Mouse (Mus musculus) heart, embryonic 14.5 days (tissue): Measurements from ENCODE around the gene Tgfb3. TPM values are rescaled to one million over a fixed set of nuclear protein-coding genes. Genes with fewer than 3 reads are reported as not detected.

Experiments used
- ATAC-seq: fragments of 200-750 bp; cut with Nextera tagmentation; 2 replicates; pipeline ENCODE4 v1.8.0; 2017; ENCODE audit warnings: low read depth, moderate TSS enrichment; ENCODE audit not compliant: insufficient number of reproducible peaks, insufficient read depth, low FRiP score
- H3K27ac ChIP-seq, 2 experiments: fragments of 200-500 bp in 1 of 2; fragments of 300-500 bp in 1 of 2; sonication (generic) in 1 of 2; replicated peaks in 1 of 2; 2 replicates each; pipeline ENCODE4 v1.5.1; 2012 to 2014; ENCODE audit warnings: low read depth in 2 of 2, low read length in 2 of 2, control low read depth in 1 of 2, mild to moderate bottlenecking in 1 of 2, mixed read lengths in 1 of 2; ENCODE audit not compliant: control insufficient read depth in 1 of 2, insufficient read depth in 1 of 2
- H3K27me3 ChIP-seq: fragments of 300-500 bp; sonication (generic); 2 replicates; pipeline ENCODE4 v1.6.1; 2014; ENCODE audit warnings: mild to moderate bottlenecking, low read length, control low read depth; ENCODE audit not compliant: control insufficient read depth, insufficient read depth
- H3K36me3 ChIP-seq: fragments of 300-500 bp; sonication (generic); 2 replicates; pipeline ENCODE4 v1.6.1; 2014; ENCODE audit warnings: mild to moderate bottlenecking, control low read depth, low read length, mixed read lengths; ENCODE audit not compliant: control insufficient read depth, insufficient read depth
- H3K4me1 ChIP-seq, 2 experiments: fragments of 200-500 bp in 1 of 2; fragments of 300-500 bp in 1 of 2; sonication (generic) in 1 of 2; 2 replicates each; pipeline ENCODE4 v1.6.1; 2012 to 2014; ENCODE audit warnings: low read length in 2 of 2, control low read depth in 1 of 2, mixed read lengths in 1 of 2; ENCODE audit not compliant: control insufficient read depth in 2 of 2, insufficient read depth in 2 of 2
- H3K4me2 ChIP-seq: fragments of 300-500 bp; sonication (generic); 2 replicates; pipeline ENCODE4 v1.6.1; 2014; ENCODE audit warnings: mild to moderate bottlenecking, low read length
- H3K4me3 ChIP-seq, 2 experiments: fragments of 200-500 bp in 1 of 2; fragments of 300-500 bp in 1 of 2; sonication (generic) in 1 of 2; 2 replicates each; pipeline ENCODE4 v1.5.1; 2012 to 2014; ENCODE audit warnings: low read length in 2 of 2, mild to moderate bottlenecking in 2 of 2, control low read depth in 1 of 2, low read depth in 1 of 2, moderate library complexity in 1 of 2; ENCODE audit not compliant: control insufficient read depth in 1 of 2, insufficient read depth in 1 of 2
- H3K9ac ChIP-seq: fragments of 300-500 bp; sonication (generic); 2 replicates; pipeline ENCODE4 v1.6.1; 2014; ENCODE audit warnings: mild to moderate bottlenecking, low read length
- H3K9me3 ChIP-seq: fragments of 300-500 bp; sonication (generic); 2 replicates; pipeline ENCODE4 v1.6.1; 2016; ENCODE audit warnings: low read length, control low read depth; ENCODE audit not compliant: control insufficient read depth
- WGBS: fragments of 180-500 bp; shearing (Covaris S2); extraction: QIAGEN DNeasy Blood & Tissue Kit; methylation state at CpG from one replicate; pipeline ENCODE4 v1.1.7; 2014; 5-methylcytosine and 5-hydroxymethylcytosine counted together
- polyA plus RNA-seq: library from polyadenylated mRNA; unstranded; fragments of >200 nt; fragmentation: Nextera tagmentation; extraction: Ambion mirVana; gene quantifications from 2 replicates; pipeline ENCODE4 v1.2.1, GENCODE M21; 2014

Gene Tgfb3
- polyA plus RNA-seq, 1 experiment from 2014 or later, result 14.7 TPM

GRCm38 (mm10) chr12:86023081-86023871, 55.6 kb downstream of the Tgfb3 start:
- Histone ChIP-seq H3K4me1 (peaks cover 25 to 38% of the 10 kb centered on the region in 2 experiments), H3K27ac (peak overlapping the region in 1 of 2 experiments; percentile 51; a peak in 3 of 4 replicates)
- WGBS, result 65% methylated on average over 4 of the region's 4 CpGs

GRCm38 (mm10) chr12:86022282-86022984, 56.4 kb downstream of the Tgfb3 start:
- Histone ChIP-seq H3K9ac (no peak overlapping the region), H3K27me3 (no peaks in the 10 kb centered on the region), H3K27ac (peak overlapping the region in 1 of 2 experiments; percentile 19; a peak in 2 of 4 replicates), H3K9me3 (no peaks in the 10 kb centered on the region), H3K4me1 (peaks cover 23 to 36% of the 10 kb centered on the region in 2 experiments), H3K4me3 (no peak overlapping the region), H3K36me3 (0 out of 2 replicates have a peak, but pooled peaks cover 5% of the 10 kb centered on the region), H3K4me2 (no peak overlapping the region)
- 61% methylated on average over 9 of the region's 9 CpGs for WGBS
- no peak for ATAC-seq

More at GRCm38 (mm10) chr12:86023081-86023871, 55.6 kb downstream of the Tgfb3 start:
- no peaks in the 10 kb centered on the region for H3K9me3 ChIP-seq
- no peak for ATAC-seq
- no peak overlapping the region for H3K4me3 ChIP-seq
- no peaks in the 10 kb centered on the region for H3K27me3 ChIP-seq
- 0 out of 2 replicates have a peak, but pooled peaks cover 5% of the 10 kb centered on the region for H3K36me3 ChIP-seq
- H3K4me2 ChIP-seq, result no peak overlapping the region
- no peak overlapping the region for H3K9ac ChIP-seq

GRCm38 (mm10) chr12:86021583-86021982, 57.3 kb downstream of the Tgfb3 start:
- Histone ChIP-seq H3K27ac (no peak overlapping the region; a peak in 1 of 4 replicates), H3K4me3 (no peak overlapping the region), H3K4me2 (no peak overlapping the region), H3K9ac (no peak overlapping the region), H3K4me1 (peaks cover 22 to 27% of the 10 kb centered on the region in 2 experiments), H3K9me3 (no peaks in the 10 kb centered on the region), H3K27me3 (no peaks in the 10 kb centered on the region), H3K36me3 (0 out of 2 replicates have a peak, but pooled peaks cover 5% of the 10 kb centered on the region)
- no peak for ATAC-seq
- 39% methylated on average over 6 of the region's 6 CpGs for WGBS

GRCm38 (mm10) chr12:86017360-86017759, 61.5 kb downstream of the Tgfb3 start:
- Histone ChIP-seq H3K4me2 (no peak overlapping the region), H3K4me1 (peaks cover 11 to 13% of the 10 kb centered on the region in 2 experiments), H3K9me3 (no peaks in the 10 kb centered on the region), H3K36me3 (0 out of 2 replicates have a peak, but pooled peaks cover 6% of the 10 kb centered on the region), H3K27me3 (no peaks in the 10 kb centered on the region), H3K4me3 (no peak overlapping the region), H3K27ac (no peak overlapping the region), H3K9ac (no peak overlapping the region)
- 67% methylated on average over 5 of the region's 5 CpGs for WGBS
- ATAC-seq, result no peak

DNA sequence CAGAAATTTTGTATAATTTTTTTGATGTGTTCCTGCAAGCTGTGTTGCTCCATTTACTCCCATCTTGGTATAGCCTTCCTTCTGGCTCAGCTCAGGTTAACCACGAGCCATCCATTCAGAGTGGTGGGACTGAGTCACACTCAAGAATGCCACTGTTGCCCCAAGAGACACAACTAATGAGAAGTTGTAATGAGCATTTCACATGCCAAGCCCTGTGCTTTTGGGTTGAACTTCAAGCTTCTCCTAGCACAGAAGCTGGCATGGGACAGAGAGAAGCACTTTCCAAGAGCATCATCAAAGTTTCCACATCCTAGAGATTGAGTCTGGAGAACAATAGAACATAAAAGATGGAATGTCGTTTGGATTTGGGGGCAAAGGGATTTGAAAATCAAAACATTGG, 63.7 kb downstream of the Tgfb3 start:
- WGBS, result 67% methylated on average over 2 of the region's 2 CpGs
- Histone ChIP-seq H3K27ac (no peak overlapping the region), H3K4me1 (no peaks in the 10 kb centered on the region), H3K9ac (no peak overlapping the region), H3K4me2 (no peak overlapping the region), H3K9me3 (no peaks in the 10 kb centered on the region), H3K4me3 (no peak overlapping the region), H3K27me3 (no peaks in the 10 kb centered on the region), H3K36me3 (0 out of 2 replicates have a peak, but pooled peaks cover 6% of the 10 kb centered on the region)
- no peak for ATAC-seq

DNA sequence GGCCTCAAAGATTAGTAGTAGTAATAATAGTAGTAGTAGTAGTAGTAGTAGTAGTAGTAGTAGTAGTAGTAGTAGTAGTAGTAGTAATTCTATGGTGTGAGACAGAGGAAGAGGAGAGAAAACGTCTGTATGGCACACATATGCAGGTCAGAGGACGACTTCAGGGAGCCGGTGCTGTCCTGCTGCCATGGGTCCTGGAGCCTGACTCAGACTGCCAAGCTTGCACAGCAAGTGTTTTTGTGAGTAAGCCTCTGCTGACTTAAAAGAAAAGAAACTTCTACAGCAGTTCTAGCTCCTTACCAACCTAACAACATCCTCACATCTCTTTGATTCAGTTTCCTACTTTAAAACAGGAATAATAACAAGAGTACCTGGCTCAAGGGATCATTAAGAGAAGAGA, 64.2 kb downstream of the Tgfb3 start:
- 87% methylated on average over 3 of the region's 3 CpGs for WGBS
- Histone ChIP-seq H3K9me3 (no peaks in the 10 kb centered on the region), H3K27ac (no peak overlapping the region), H3K9ac (no peak overlapping the region), H3K4me3 (no peak overlapping the region), H3K27me3 (no peaks in the 10 kb centered on the region), H3K36me3 (0 out of 2 replicates have a peak, but pooled peaks cover 6% of the 10 kb centered on the region), H3K4me1 (no peaks in the 10 kb centered on the region), H3K4me2 (no peak overlapping the region)
- no peak for ATAC-seq

DNA sequence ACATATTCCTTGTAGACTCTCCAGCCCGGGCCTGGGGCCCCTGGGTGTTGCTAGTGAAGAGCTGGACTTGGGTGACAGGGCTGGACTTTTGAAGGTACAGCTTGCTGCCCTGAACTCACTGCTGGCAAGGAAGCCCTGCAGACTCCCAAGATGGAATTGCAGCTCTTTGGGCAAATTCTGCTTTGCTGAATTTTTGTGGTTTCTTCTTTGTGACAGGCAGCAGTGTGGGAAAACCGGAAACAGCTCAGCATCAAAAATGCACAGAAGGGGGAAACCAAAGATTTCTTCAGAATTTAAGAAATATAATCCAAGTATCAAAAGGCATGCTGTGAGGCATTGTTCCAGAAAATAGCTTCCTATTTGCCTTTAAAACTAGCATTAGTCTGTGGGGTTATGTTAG, 64.7 kb downstream of the Tgfb3 start:
- 77% methylated on average over 2 of the region's 2 CpGs for WGBS
- Histone ChIP-seq H3K4me1 (no peaks in the 10 kb centered on the region), H3K27ac (no peak overlapping the region), H3K4me2 (no peak overlapping the region), H3K9ac (no peak overlapping the region), H3K4me3 (no peak overlapping the region), H3K9me3 (no peaks in the 10 kb centered on the region), H3K27me3 (no peaks in the 10 kb centered on the region), H3K36me3 (0 out of 2 replicates have a peak, but pooled peaks cover 6% of the 10 kb centered on the region)
- ATAC-seq, result no peak
